Mouse (Mus musculus) C2C12 (cell line): Measurements from ENCODE around the gene Ppm1k. TPM values are rescaled to one million over a fixed set of nuclear protein-coding genes. Genes with fewer than 3 reads are reported as not detected.

Experiments
- H3K27me3 ChIP-seq: one replicate; pipeline ENCODE4 v1.6.1; 2011; ENCODE audit not compliant: control insufficient read depth, insufficient read depth, insufficient read length
- H3K36me3 ChIP-seq: one replicate; pipeline ENCODE4 v1.6.1; 2011; ENCODE audit not compliant: control insufficient read depth, insufficient read depth
- H3K4me3 ChIP-seq: one replicate; pipeline ENCODE4 v1.5.1; 2011; ENCODE audit warnings: mild to moderate bottlenecking, control low read depth; ENCODE audit not compliant: poor library complexity, insufficient read depth, severe bottlenecking
- H3K79me2 ChIP-seq: one replicate; pipeline ENCODE4 v1.6.1; 2011; ENCODE audit not compliant: control insufficient read depth, insufficient read depth
- H3K79me3 ChIP-seq: one replicate; pipeline ENCODE4 v1.6.1; 2011; ENCODE audit warnings: low read depth, control low read depth
- H3ac ChIP-seq: one replicate; pipeline ENCODE3; 2011; ENCODE audit warnings: low read depth; ENCODE audit not compliant: control insufficient read depth, insufficient read length
- CEBPB ChIP-seq: IDR thresholded peaks from one replicate; pipeline ENCODE4 v1.6.1; 2011; ENCODE audit warnings: low read depth, mild to moderate bottlenecking, control low read depth, moderate library complexity
- CTCF ChIP-seq: IDR thresholded peaks from one replicate; pipeline ENCODE4 v1.5.1; 2011; ENCODE audit not compliant: control insufficient read depth, insufficient read depth, insufficient read length
- FOSL1 ChIP-seq: IDR thresholded peaks from one replicate; pipeline ENCODE4 v1.8.0; 2011; ENCODE audit warnings: mild to moderate bottlenecking, low read length; ENCODE audit not compliant: poor library complexity, insufficient read depth, severe bottlenecking
- MAX ChIP-seq: IDR thresholded peaks from one replicate; pipeline ENCODE4 v1.6.1; 2011; ENCODE audit warnings: mild to moderate bottlenecking, control low read depth
- MYOD1 ChIP-seq: IDR thresholded peaks from one replicate; pipeline ENCODE4 v1.6.1; 2011; ENCODE audit warnings: low read depth; ENCODE audit not compliant: control insufficient read depth, insufficient read length
- MYOG ChIP-seq: IDR thresholded peaks from one replicate; pipeline ENCODE4 v1.6.1; 2011; ENCODE audit not compliant: control insufficient read depth, insufficient read length; ENCODE audit errors: extremely low read depth
- USF1 ChIP-seq: IDR thresholded peaks from one replicate; pipeline ENCODE4 v1.6.1; 2011; ENCODE audit warnings: low read depth, mild to moderate bottlenecking, control low read depth, moderate library complexity
- polyA plus RNA-seq: library from polyadenylated mRNA; unstranded; fragments of >200 nt; fragmentation: generic; extraction: Trizol; gene quantifications from one replicate; pipeline ENCODE4 v1.2.1, GENCODE M21; 2012; ENCODE audit warnings: missing spikeins

Ppm1k gene
- polyA plus RNA-seq, 1 experiment: 0.15 TPM

DNA sequence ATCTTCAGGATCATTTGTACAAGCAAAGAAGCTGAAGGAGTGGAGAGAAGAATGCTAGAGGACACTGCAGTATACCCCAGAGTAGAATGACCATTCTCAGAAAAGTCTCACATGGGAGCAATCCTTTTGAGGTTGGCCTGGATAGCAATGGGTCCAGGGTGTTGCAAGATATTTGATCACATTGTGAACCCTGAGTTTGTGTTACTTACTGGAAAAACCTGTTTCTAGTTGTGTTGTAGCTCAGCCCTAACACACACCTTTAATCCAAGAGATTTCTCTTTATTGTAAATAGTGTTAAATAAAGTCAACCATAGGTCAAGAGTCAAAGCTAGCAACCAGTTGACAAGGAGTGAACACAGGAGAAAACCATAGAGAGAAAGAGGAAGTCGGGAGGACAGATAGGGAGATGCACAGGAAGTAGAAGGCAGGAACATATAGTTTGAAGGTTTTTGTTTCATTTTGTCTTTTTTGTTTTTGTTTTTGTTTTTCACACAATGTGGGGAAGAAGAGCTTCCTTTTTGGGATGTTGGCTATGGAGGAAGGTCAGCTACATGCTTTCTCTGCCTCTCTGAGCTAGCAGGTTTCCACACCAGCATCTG, 6.6 kb upstream of the Ppm1k start:
- Histone ChIP-seq H3ac (no peak overlapping the region), H3K79me3 (no peaks in the 10 kb centered on the region), H3K27me3 (no peaks in the 10 kb centered on the region), H3K79me2 (no peaks in the 10 kb centered on the region), H3K36me3 (no peaks in the 10 kb centered on the region), H3K4me3 (no peak overlapping the region)
- TF ChIP-seq CTCF: no peak
- no peak for TF ChIP-seq MYOG
- no peak for TF ChIP-seq MYOD1
- TF ChIP-seq MAX: no peak
- TF ChIP-seq FOSL1: no peak
- TF ChIP-seq USF1: no peak
- no peak for TF ChIP-seq CEBPB

DNA sequence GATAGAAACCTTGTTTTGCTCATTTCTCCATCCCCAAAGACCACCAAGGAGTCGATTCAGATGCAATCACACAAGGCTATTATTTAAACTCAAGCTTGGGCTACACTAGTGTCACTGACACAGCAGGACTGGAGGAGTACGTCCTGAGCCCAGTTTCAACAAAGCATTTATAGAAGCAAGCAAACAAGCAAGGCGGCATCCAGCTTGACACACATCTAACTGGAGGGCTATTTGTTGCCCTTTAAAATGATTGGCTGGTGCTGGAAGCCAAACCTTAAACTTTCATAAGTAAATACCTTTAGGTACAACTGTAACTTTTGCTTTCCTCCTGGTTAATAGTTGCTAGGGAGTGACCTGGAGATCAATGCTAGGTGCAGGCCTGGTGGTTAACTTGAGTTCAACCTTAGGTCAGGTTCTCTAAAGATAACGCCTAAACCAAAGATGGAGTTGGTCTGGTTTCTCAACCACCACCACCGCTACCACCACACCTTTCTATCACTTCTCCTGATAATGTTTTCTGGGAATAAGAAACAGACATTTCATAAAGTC, 5.8 kb upstream of the Ppm1k start:
- Histone ChIP-seq H3K36me3 (no peaks in the 10 kb centered on the region), H3K27me3 (no peaks in the 10 kb centered on the region), H3ac (no peak overlapping the region), H3K79me2 (no peaks in the 10 kb centered on the region), H3K4me3 (no peak overlapping the region), H3K79me3 (no peaks in the 10 kb centered on the region)
- TF ChIP-seq FOSL1 (no peak), CTCF (no peak), MYOG (no peak), CEBPB (no peak), USF1 (no peak), MAX (no peak), MYOD1 (no peak)

DNA sequence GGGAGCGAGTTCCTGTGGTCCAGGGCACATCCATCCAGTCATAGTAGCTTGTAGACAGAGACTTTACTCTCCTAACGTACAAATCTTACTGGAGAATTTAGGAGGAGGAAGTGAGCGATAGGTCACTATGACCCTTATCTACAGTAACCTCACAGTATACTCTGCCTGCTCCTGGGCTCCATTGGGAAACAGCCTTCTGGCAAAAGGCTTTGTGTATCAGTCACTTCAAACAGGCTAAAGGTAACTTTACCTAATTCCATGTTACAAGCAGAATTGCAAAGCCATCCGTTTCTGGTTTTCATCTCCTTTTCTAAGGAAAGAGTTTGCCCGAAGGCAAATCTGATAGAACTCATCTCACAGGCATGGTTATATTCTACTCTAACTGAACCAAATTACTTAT, 2.6 kb upstream of the Ppm1k start:
- no peak overlapping the region for H3ac ChIP-seq
- no peak for TF ChIP-seq CEBPB
- TF ChIP-seq FOSL1: no peak
- TF ChIP-seq CTCF: no peak
- no peak for TF ChIP-seq MYOD1
- TF ChIP-seq MAX: no peak
- no peak for TF ChIP-seq MYOG
- no peak for TF ChIP-seq USF1
- H3K79me3 ChIP-seq: no peaks in the 10 kb centered on the region
- H3K36me3 ChIP-seq: no peaks in the 10 kb centered on the region
- no peak overlapping the region for H3K4me3 ChIP-seq
- no peaks in the 10 kb centered on the region for H3K79me2 ChIP-seq
- H3K27me3 ChIP-seq: no peaks in the 10 kb centered on the region

DNA sequence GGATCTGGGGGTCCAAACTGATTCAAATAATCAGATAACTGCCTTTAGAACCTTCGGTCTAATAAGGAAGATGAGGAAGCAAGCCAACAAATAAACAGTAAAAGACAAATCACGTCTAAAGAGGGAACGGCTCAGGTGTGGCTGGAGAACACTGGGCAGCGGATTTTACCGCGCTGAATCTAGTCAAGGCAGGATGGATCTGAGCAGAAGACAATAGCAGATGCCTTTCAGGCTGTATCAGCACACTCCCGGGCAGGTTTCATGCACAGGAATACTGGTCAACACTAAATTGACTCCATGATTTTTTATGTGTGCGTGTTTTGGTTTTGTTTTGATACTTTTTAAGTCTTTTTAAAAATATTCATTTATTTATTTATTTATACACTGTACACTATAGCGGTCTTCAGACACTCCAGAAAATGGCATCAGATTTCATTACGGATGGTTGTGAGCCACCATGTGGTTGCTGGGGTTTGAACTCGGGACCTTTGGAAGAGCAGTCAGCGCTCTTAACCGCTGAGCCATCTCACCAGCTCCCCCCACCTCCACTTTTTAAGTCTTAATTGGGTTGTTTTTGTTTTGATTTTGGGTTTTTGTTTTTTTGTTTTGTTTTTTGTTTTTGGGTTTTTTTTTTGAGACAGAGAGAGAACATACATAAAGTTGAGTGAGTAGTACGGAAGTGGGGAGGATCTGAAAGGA, 852 bp upstream of the Ppm1k start:
- H3K4me3 ChIP-seq: peak overlapping the region; percentile 31
- H3K27me3 ChIP-seq: no peaks in the 10 kb centered on the region
- no peaks in the 10 kb centered on the region for H3K79me2 ChIP-seq
- H3K36me3 ChIP-seq: no peaks in the 10 kb centered on the region
- TF ChIP-seq MAX (no peak), CEBPB (no peak), FOSL1 (no peak), MYOD1 (no peak)
- peak overlapping the region; percentile 19 for H3ac ChIP-seq
- H3K79me3 ChIP-seq: no peaks in the 10 kb centered on the region

DNA sequence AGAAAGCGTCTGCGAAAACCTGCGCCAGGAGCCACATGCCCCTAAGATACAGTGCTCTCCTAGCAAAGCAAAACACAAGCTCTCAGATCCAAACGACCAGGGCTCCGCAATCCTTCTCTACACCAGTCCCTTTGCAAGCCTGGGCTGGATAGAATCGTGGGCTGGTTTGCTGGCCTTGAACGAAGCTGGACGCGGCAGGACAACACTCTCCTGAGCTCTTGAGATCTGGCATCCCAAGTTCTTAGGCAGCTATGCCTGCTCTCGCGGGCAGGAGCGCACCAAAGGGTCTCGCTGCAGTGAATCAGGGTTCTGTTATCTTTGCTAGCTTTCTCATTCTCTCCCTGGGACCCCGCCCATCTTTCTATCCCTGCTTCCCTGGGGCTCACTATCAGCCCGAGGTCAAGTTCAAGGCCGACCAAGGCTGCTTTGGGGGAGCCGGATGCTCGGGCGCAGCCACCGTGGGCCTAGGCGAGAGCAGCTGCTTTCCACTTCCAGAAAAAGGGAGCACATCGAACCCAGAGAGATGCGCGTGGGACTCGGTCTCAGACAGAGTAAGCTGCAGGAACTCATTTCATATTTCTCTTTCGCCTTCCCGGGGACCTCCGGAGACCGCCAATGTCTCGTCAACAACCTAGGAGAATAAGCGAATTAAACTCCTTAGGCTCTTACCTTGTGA, 519 bp downstream of the Ppm1k start:
- no peaks in the 10 kb centered on the region for H3K79me3 ChIP-seq
- peak overlapping the region; percentile 19 for H3ac ChIP-seq
- no peak for TF ChIP-seq USF1
- TF ChIP-seq MYOD1: no peak
- no peak for TF ChIP-seq CTCF
- no peaks in the 10 kb centered on the region for H3K79me2 ChIP-seq
- H3K27me3 ChIP-seq: no peaks in the 10 kb centered on the region
- no peaks in the 10 kb centered on the region for H3K36me3 ChIP-seq
- H3K4me3 ChIP-seq: peak overlapping the region; percentile 42
